Mouse (Mus musculus): ENCODE data around the gene Lmln.
"Not testable (repeated sequence)": the region's sequence is repeated elsewhere in the genome, so short reads cannot be mapped to it uniquely, and the experiment has no call there.

Gene Lmln

DNA sequence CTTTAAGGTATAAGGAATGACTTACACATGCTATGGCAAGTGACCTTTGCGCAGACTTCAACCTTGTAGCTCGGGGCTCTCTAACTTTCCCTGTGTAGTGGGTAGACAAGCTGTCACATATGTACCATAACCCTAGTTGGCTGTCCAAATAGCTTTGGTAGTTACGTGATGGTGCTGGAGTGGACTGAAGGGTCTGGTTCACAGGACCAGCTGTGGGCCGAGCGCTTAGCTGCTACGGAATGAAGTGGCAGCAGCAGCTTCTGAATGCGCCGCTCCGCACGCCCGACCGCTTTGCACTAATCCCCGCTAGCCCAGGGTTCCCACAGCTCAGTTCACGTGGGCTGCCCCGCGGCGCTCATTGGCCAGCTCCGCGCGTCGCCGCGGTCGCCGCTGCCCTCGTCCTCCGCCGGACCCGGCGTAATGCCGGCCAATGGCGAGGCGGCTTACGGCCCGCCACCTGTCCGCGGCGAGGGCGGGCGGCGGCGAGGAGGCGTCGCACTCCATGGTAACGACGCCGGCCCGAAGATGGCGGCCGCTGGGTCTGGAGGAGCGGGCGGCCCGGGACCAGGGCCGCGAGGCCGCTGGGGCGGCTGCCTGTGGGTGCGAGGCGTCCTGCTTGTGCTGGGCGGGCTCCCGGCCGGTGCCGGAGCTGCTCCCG, at the start of gene Lmln:
TSS of gene Lmln (plus strand) at position 498 of the 658 bp plus-strand sequence.
- peak; percentile 96 for ATAC-seq (ENCODE audit: low TSS enrichment)

DNA sequence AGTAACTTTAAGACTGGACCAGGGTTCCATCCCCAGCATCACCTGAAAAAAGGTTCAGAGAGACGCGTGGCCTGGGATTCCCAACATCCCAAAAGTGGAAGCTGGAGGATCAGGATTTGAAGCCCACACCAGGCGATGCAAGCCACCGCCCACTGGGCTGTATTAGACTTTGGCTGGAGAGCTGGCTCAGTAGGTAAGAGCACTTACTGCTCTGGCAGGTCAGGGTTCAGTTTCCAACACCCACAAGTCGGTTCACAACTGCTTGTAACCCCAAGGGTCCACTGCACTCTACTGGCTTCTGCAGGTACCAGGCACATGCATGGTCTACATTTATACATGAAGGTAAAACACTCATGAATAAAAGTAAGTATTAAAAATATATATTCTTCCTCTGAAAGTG, 48.5 kb upstream of the Lmln start:
- ATAC-seq (ENCODE audit: low TSS enrichment), result no peak

DNA sequence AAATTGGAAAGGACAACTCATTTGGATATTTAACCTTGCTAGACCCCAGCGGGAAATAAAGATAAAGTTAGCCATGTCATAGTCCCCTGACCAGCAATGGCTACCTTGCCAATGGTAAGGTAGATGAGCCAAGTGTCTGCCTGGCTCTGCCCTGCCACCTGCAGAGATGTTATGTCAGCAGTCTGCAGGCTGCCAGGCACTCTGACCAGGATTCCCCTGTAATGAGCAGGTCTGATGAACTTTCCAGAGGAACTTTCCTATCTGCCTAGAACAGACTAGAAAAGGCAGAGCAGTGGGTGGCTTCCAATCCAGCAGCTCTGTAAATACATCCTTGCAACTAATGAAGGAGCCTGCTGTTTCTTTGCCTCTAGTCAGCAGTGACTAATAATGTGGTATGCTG, 47.4 kb upstream of the Lmln start:
- ATAC-seq (ENCODE audit: low TSS enrichment), result no peak

DNA sequence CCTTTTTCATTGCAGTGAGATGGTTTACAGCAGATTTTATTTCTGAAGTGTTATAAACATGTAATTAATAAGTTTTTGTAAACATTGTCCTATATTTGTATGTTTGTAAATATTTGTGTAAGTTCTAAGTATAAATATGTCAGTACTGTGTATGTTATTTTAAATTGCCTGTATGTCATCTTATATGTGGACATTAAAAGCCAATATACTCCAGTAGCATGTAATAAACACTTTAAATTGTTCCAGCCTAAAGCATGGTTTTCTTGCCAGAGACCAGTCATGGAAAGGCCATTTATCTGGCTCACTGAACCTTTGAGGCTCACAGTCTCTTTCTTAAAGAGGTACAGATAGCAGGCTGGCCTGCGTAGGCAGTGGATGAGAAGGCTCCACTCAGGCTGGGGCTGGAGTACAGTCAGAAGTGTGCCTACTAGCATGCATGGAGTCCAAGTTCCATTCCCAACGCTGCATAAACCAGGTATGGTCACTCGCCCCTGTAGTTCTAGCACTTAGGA, 46.9 kb upstream of the Lmln start:
- ATAC-seq (ENCODE audit: low TSS enrichment), result no peak

DNA sequence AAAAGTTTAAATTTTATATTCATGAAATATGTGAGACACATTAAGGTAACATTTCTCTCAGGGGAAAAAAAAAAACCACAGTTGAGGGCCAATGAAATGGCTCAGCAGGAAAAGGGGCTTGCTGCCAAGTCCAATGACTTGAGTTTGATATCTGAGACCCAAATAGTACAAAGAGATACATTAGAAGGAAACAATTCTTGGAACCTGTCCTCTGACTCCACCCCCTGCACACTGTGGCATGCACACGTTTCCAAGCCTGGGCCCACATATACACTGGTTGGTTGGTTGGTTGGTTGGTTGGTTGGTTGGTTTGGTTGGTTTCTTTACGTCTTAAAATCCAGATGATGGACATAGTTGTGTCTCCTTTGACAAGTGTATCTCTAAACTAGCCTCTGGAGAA, 46.3 kb upstream of the Lmln start:
- no peak for ATAC-seq (ENCODE audit: low TSS enrichment)

DNA sequence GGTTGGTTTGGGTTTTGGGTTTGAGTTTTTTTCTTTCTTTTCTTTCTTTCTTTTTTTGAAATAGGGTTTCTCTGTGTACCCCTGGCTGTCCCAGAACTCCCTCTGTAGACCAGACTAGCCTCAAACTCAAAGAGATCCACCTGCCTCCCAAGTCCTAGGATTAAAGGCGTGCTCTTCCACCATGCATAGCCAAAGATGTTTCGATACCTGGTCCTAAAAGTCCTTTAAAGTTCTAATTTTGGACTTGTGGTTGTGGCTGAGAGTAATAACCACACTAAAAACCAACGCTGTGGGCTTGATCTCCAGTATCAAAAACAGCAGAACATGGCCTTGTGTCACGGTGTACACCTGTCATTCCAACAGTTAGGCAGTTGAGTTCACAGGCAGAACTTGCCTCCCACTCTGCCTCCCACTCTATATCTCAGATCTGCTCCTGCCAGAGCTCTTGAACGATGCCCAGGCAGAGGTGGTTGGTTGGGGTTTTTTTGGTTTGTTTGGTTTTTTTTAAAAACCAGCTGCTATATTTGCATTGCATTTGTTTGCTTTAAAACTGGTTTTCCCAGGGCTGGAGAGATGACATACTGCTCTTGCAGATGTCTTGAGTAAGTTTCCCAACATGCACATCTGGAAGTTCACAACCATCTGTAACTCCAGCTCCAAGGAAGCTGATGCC, 44.5 kb upstream of the Lmln start:
- peak; percentile 69 for ATAC-seq (ENCODE audit: low TSS enrichment)

DNA sequence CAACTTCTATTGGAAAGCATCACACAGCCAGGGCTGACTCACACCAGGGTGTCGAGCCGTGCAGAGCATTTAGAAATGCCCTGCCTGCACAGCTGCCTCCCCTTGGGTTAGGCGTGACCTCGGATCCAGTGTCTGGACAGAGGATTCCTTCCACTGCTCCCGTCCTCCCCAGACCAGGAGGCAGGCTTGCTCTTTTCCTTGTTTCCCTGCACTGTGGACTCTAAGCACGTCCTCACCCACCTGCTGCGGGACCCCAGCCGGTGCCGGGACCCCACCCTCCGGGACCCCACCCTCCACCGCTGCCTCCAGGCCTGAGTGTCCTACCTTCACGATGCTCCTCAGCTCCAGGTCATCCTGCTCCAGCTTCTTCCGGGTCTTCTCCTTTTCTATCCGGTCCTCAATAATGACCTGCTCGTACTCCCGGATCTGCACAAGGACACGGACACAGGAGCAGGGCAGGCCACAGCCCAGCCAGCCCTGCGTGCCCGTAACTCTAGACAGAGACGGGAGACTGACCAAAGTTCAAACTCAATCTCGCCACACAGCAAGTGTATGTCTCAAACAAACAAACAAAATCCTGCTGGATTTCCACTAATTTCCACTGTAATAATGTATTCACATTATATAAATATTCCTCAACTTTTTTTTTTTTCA, 43.1 kb upstream of the Lmln start:
- no peak for ATAC-seq (ENCODE audit: low TSS enrichment)

DNA sequence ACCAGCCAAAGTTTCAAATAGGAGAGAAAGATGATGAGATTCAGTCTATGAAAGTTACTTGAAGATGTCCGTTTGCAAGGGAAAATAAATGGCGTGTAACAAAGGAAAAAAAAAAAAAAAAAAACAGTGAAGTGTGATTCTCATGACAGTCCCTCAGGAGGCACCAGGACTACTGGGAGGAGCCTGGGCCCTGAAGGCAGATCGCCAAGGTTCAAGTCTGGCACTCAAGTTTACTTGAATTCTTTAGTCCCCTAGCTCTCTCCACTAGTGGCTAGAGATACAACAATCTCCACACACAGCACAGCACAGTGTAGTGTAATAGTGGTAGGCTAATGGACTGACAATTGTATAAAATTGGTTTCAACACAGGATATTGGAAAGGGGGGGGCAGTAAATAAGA, 40.9 kb upstream of the Lmln start:
- ATAC-seq (ENCODE audit: low TSS enrichment), result no peak

DNA sequence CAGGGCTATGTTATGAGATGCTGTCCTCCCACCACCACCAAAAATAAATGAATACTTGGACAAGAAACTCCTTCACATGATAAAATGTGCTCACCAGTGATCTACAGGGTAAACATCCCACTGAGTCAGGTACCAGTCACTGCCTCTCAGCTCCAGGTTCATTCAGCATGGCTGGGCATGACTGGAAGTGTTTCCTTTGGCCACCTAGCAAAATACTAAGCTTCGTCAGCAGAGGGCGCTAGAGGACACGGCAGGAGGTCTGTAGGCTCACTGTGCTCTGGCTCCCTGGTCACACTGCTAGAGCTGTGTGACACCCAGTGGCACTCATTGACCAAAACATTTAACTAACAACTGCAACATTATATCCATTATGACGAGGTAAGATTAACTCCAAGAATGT, 38.6 kb upstream of the Lmln start:
- ATAC-seq (ENCODE audit: low TSS enrichment), result peak; percentile 94

DNA sequence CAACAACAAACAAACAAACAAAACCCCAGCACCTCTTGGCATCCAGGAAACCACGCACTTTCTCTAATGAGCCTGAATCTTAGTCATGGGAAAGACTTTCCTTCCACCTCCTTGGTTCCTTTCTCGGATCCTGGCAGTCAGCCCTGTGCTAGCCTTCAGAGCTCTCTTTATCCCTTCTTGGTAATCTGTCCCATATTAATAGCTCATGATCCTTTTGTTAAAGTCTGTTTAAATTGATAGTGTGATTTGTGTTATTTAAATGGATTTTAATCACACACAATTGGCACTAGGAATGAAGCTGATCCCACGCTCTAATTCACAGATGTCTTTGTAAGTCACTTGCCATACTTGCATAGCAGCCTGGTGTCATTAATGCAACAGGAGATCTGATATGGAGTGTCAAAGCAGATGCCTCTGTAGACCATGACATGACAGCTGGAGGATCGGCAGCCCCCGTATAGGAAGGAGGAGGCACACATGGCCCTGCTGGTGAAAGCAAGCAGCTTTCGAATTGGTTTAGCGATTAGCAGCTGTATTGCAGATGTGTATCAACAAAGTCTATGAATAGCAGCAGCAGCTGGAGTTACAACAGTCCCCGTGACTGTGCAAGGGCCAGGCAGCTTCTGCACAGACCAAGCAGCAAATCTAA, 37.7 kb upstream of the Lmln start:
- no peak for ATAC-seq (ENCODE audit: low TSS enrichment)

DNA sequence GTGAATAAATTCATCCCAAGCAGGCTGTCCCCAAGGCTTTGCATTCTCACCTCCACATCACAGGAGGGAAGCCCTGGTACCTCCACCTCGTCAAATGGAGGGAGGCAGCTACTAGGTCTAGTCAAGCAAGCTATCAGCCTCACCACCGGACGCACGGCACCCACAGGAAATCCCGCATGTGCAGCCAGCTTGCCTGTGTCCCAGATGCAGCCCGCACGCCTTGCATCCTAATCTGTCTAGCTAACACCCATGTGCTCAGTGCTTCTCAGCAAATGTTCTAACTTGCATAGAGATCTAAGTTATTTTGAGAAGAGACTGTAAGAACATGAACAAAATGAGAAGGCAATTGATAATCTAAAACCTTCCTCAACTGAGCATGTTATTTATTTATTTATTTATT, 36.0 kb upstream of the Lmln start:
- peak; percentile 65; the same call in 1 of the 2 replicates for ATAC-seq (ENCODE audit: low TSS enrichment)

DNA sequence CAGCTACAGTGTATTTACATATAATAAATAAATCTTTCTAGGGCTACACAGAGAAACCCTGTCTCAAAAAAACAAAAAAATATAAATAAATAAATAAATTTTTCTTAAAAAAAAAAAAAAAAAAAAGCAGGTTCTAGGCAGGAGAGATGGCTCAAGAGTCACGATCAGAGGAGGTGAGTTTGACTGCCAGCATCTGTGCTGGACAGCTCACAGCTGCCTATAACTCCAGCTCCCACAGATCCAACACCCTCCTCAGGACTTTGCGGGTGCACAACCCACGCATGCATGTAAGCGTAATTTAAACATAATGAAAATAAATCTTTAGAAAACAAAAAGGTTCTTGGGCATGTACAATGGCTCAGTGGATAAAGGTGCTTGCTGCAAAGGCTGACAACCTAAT, 26.3 kb upstream of the Lmln start:
- no peak for ATAC-seq (ENCODE audit: low TSS enrichment)

DNA sequence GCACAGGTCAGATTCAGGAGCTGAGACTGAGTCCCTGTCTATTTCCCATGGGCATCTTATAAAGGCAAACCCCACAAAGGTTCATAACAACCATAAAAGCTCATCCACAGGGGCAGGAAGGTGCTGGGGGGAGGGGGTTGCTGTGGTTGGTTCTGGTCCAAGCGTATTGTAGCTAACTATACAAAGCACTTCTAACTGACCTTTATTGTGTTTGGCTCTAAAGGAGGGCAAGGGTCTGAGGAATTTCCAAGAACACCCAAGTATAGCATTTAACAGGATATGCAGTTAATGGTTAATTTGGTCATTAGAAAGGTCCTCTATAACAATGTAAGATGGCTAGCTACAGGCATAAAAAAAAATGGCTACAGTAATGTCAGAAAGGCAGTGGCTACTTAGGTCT, 19.6 kb upstream of the Lmln start:
- no peak for ATAC-seq (ENCODE audit: low TSS enrichment)

DNA sequence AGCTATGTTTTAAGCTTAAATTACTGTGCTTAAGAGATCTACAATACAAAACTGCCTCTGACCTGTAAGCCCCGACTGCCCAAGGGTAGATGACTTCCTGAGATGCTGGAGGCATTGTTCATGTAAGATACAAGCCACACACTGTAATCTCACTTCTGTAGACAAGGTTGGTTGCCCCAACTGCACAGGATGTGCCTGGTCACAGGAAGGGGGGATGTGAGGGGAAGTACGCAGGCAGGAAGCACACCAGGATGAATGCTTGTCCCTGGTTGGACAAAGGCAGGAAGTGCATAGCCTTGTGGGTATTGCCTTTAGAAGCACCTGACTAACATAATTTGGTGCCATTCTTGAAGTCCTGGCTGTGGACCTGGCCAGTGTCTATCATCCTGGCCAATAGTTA, 19.1 kb upstream of the Lmln start:
- ATAC-seq (ENCODE audit: low TSS enrichment), result no peak

DNA sequence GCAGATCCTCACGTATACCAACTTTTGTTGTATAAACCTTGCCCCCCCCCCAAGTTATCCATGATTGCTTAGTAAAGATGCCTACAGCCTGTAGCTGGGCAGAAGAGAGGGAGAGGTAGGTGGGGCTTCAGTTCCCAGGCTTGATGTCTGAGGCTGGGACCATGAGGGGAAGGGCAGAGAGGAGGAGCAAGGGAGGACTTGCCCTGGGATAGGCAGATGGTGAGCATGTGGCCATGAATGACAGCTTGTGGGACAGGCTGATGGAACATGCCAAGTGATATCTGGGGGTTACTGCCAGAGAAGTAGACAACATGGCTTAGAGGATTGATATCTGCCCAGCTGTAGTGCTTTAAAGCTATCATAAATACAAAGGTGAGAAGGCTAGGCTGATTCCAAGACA, 14.3 kb upstream of the Lmln start:
- ATAC-seq (ENCODE audit: low TSS enrichment), result no peak

DNA sequence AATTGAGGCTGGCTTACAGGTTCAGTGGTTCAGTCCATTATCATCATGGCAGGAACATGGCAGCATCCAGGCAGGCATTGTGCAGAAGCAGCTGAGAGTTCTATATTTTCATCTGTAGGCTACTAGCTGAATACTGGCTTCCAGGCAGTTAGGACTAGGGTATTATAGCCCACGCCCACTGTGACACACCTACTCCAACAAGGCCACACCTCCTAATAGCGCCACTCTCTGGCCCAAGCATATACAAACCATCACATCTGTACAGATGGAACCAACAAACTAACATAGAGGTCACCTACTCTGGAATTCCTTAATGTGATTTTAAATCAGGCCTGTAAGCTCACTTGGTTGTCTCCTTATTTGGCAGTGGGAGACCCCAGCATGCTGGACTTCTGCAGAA, 13.6 kb upstream of the Lmln start:
- no peak for ATAC-seq (ENCODE audit: low TSS enrichment)

DNA sequence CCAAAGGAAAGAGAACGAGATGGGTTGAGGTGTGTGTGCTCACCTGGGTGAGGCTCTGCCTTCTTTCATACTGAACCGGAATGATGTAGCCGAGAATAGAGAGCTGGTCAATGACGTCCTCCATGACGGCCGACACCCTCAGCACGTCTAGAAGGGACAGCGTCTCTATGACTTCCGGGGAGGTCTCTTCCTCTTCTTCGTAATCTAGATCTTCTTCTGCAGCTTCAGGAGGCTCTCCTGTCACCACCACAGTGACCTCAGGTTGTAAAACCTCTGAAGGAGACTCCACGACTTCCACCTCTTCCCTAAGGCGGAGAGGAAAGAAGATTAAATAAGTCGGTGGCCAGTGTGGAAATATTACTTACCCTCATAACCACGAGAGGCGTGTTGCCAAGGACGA, 12.5 kb upstream of the Lmln start:
- ATAC-seq (ENCODE audit: low TSS enrichment), result no peak

DNA sequence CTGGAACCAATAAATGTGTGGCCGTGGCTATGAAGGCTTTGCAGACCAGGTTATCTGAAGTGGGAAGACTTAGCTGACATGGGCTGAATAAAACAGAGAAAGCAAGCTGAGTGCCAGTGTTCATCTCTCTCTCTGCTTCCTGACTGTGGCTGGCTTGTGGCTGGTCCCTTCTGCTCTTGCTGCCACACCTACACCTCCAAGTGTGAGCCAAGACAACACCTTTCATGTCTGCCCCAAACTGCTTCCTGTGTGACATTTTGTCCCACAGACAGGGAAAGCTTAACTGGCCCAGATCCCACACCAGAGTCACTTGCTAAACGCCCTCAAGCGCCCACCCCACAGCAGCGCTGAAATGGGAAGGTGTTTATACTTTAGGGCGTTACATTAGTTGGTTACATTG, 9.2 kb upstream of the Lmln start:
- ATAC-seq (ENCODE audit: low TSS enrichment), result no peak

DNA sequence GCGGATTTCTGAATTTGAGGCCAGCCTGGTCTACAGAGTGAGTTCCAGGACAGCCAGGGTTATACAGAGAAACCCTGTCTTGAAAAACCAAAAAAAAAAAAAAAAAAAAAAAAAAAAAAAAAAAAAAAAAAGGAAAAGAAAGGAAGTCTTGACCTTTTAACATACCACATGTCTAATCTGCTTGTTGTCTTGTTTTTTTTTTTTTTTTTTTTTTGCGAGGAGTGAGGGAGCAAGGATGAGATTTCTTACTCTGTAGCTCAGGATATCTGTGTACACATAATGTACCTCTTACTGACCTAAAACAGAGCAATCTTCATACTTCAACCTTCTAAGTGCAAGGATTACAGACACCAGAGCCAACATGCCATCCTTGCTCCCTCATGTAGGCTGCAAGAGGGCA, 7.4 kb upstream of the Lmln start:
- not testable (repeated sequence) for ATAC-seq (ENCODE audit: low TSS enrichment)

DNA sequence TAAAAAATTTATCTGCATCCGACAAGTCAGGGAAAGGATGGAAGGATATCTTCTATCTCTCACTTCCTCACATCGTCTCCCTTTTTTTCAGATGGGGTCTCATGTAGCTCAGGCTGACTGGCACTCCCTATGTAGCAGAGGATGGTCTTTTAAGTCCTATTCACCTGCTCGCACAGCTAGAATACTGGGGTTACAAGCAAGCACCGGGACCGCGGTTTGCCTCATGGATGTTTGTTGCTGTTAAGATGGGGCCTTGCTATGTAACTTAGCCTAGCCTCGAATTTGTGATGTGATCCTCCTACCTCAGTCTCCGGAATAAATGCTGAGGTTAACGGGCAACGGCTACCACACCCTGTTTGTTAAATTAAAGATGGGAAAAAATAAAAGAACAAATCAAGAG, 6.7 kb upstream of the Lmln start:
- peak; percentile 16; the same call in 1 of the 2 replicates for ATAC-seq (ENCODE audit: low TSS enrichment)

DNA sequence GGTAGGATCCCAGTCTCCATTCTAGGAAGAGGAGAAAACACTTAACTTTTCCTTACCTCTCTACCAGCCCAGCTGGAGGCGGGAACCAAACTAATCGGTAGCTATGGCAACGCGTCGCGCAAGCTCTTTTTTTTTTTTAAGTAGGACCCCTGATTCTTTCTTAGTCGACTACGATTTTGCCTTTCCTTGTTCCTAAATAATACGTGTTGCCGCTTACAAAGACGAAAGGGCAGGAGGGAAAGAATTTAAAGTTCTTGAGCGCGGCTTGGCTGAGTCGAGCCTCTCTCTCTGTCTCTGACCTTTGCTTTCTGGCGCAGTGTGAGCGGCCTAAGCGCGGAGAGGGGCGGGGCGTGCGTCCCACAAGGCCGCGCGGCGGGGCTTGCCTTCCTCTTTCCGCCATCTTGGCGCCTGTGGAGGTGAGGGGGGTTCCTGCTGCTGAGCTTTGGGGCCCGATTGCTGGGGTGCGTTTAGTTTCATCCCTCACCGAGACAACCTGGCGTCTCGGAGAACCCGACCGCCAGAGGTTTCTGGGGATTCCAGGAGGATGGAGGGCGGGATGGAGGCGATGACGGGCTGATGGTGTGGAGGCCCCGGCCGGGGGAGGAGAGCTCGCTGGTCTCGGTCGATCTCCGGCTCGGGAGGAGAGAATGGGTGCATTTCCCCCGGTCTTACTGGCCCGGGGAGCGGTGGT, 6.1 kb upstream of the Lmln start, which contains the start of the genes Iqcg and Rpl35a:
TSS of gene Iqcg (minus strand) at position 124 of the 691 bp plus-strand sequence.
TSS of gene Rpl35a (plus strand) at position 359 of the 691 bp plus-strand sequence.
- ATAC-seq (ENCODE audit: low TSS enrichment), result peak; percentile 96

DNA sequence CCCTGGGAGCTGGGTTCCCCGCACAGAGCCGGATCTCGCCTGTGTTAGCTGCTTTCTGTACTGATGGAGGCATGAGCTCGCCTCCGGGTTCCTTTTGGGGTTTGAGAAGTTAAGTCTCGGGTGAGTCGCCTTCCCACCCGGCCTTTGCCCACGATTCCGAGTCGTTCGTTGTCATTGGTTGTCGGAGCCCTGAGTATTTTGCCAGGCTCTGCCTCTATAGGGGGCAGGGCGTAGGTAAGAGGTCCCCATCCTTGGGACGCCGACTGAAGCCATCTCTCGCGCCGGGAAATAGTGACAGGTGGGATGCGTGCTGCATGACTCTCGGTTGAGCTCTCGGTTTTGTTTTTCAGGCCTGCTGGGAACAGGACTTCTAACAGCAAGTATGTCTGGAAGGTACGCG, 5.5 kb upstream of the Lmln start:
- ATAC-seq (ENCODE audit: low TSS enrichment), result peak; percentile 18; the same call in 1 of the 2 replicates
